Mouse (Mus musculus): ENCODE measurements around the gene Kitl.
A peak's percentile ranks its signal among the peaks of the same experiment; 100 is the strongest.

The Kitl gene

GRCm38 (mm10) chr10:100030385-100030784, 15.0 kb downstream of the Kitl start:
- no peak for DNase-seq

DNA sequence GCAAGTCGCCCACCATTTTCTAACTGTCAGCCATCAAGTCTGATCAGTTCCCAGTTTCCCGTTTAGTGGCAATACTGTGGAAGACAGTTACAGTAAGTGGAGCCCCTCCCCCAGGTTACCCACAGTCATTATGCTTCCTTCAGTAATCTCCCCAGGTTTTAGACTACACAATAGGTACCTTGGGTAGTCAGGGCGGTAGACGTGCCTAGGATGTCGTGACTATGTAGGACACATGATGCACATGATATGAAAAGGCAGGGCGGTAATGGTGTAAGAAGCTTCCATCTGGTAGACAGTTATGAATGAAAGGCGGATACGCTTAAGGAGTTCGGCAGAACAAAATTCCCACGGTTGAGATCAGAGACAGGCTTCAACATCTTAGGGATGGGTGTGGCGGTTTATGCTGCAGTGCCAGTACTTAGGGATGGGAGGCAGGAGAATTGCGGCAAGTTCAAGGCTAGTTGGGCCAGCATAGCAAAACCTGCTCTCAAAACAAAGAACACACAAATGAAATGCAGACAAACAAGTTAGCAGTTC, 15.6 kb downstream of the Kitl start:
- DNase-seq, result no peak

GRCm38 (mm10) chr10:100031631-100032030, 16.2 kb downstream of the Kitl start:
- no peak for DNase-seq

GRCm38 (mm10) chr10:100032566-100032965, 17.1 kb downstream of the Kitl start:
- DNase-seq, result no peak

- DNase-seq, result no peak
Observed at GRCm38 (mm10) chr10:100036021-100036420, 20.6 kb downstream of the Kitl start.

- no peak for DNase-seq
Observed at GRCm38 (mm10) chr10:100038342-100038898, 23.0 kb downstream of the Kitl start.

DNA sequence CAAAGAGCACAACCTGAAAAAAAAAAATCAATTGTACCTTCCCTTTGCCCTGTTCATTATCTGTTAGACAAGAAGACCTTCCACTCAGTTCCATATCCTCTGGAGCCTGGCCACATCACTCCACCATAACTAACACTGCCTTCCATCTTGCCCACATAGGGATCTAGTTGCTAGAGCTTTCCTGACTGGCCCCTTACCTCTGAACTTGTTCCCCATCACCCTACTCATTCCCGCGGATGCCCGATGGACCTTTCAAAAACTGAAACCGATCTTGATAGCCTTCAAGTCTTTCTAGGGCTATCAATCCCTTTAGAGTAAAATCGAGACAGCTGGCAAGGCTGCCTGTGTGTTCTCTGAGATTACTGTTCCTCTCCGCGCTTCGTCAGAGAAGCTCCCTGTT, 23.6 kb downstream of the Kitl start:
- no peak for DNase-seq

DNA sequence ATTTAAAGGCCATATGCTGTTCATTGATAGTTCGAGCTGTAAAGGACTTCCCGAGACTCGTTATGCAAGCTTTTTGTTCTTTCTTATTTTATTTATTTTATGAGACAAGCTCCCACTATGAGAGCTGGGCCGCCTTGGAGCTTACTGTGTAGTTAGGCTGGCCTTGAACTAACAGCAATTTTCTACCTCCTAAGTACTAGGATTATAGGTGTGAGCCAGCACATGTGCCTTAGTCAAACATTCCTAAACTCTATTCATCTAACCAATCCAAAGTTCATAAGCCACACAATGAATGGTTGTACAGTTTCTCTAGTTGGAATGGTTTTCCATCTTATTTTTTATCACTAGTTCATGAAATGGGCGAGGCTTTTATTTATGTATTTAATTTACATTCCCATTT, 28.3 kb downstream of the Kitl start:
- DNase-seq, result no peak

DNA sequence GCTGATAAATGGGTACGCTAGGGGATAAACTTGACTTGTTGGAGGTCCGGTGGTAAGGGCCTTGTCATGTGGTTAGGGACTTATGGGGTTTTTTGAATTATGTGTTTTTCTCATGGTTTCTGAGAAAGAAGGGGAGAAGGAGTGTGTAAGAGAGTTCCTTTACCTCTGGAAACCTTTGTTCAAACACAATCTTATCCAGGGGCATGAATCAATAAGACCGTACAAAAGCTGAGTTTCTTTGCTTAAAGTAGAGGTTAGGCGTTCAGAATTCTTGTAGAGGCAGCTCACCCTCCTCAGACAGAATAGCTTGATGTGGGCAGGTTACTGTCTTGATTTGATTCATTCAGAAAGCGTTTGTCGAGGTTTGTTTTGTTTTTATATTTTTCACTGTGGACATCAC, 28.7 kb downstream of the Kitl start:
- DNase-seq, result no peak

GRCm38 (mm10) chr10:100051146-100051783, 35.8 kb downstream of the Kitl start:
- DNase-seq, result no peak

- no peak for DNase-seq
Observed at GRCm38 (mm10) chr10:100052404-100052803, 37.0 kb downstream of the Kitl start.

- DNase-seq, result no peak
Observed at GRCm38 (mm10) chr10:100052911-100053310, 37.5 kb downstream of the Kitl start.

GRCm38 (mm10) chr10:100054006-100054405, 38.6 kb downstream of the Kitl start:
- no peak for DNase-seq

- no peak for DNase-seq
Observed at GRCm38 (mm10) chr10:100055082-100055481, 39.7 kb downstream of the Kitl start.

DNA sequence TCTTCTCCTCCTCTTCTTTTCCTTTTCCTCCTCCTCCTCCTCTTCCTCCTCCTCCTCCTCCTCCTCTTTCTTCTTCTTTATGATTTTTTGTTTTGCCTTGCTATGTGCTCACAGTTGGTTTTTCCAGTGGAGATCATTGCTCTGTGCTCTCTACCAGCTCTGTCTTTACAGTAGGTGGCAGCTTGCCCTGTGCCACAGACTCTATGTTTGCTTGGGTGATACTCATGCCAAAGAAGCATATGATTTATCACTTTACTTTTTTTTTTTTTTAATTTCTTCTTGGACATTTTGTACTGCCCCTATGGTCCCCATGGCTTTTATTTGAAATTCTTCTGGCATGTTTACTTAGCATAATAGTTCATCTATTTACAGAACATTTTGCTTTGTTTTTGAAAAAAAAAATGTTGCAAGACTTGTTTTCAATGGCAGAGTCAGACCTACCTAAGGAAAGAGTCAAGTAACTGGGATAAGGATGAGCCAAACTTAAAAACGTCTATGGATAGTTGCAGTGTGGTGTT, 41.7 kb downstream of the Kitl start:
- no peak for DNase-seq

DNA sequence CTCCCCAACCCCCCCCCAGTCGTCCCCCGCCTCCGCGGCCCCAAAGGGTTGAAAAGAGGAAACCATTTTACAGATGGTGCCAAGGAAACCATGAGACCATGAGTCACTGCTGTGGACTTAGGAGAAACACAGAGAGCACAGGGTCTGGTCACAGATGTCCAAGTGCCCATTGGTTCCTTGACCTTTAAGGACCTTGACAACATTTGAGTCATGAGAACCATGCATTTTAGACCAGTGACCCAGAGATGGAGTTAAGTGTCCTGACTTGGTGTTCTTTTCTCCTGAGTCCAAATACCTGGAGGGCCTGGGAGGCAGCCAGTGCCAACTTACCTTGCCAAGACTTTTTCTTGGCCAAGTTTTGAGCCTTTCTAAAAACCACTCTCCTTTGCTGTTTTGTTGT, 43.9 kb downstream of the Kitl start:
- DNase-seq, result no peak

GRCm38 (mm10) chr10:100065529-100066301, 50.3 kb downstream of the Kitl start:
- no peak for DNase-seq

DNA sequence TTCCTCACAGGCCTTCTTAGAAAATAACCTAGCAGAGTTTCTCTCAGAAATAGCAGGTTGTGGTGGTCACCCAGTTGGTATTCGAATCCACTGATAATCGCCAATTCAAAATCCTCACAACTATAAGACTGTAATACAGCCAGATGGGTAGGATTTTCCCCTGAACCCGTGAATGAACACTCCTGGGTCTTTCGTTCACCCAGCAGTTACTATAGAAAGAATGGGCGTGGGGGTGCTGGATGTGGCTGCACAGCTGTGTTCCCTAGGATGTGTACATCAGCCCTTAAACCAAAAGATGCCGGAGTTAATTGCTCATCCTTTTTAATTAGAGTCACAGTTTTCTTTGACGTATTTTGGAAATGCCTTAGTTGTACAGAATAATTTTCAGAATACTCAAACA, 50.9 kb downstream of the Kitl start:
- no peak for DNase-seq

- DNase-seq, result no peak
Observed at GRCm38 (mm10) chr10:100072641-100073040, 57.2 kb downstream of the Kitl start.

DNA sequence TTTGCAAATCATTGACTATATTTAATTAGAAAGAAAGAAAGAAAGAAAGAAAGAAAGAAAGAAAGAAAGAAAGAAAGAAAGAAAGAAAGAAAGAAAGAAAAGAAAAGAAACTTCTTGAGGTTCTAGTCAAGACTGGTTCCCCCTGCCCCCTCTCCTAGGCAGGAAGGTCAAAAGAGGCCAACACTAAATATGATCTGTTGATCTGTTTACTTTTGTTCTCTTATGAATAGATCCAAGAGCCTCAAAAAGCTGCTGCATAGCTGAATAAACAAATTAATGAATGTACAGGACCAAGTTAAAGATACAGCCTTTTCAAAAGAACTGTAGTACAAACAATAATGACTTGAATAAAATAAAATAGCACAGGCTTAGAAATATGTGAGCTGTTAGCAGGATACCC, 57.7 kb downstream of the Kitl start:
- DNase-seq, result no peak

- DNase-seq, result no peak
Observed at GRCm38 (mm10) chr10:100101115-100101514, 85.7 kb downstream of the Kitl start.

DNA sequence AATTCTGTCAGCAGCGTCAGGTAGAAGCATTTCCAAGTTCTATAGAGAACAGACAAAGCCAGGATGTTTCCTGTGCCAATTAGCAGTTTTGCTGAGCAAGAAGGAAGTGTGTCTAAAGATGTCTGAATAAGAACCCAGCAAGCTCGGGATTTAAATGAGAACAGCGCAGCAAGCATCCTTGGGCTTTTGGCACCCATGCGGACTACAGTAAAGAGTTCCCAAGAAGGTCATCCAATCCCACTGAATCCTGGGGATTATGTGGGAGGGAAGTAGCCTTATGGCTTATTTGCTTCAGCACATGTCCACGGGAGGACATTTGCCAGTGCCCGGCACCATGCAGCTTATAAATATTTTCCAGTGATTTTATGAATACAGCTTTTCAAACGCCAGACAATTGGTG, 95.8 kb downstream of the Kitl start:
- DNase-seq, result peak; percentile 5 to 27

GRCm38 (mm10) chr10:100115570-100115969, 100.1 kb downstream of the Kitl start:
- no peak for DNase-seq

DNA sequence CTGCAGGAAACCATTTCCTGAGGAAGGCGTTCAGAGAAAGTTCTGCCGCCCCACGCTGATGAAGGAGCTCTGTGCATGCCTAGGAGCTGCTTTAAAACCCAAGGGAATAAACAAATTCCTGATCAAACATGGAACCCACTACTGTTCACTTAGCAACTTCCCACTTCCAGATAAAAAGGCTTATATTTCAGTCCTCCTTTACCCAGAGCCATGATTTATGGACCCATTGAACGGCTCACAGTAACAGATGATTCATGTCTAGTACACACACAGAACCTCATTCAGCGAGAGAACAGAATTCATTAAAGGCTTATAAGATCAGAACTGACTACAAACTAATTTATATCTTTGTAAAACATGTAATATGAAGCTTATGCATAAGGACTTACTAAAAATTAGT, 109.0 kb downstream of the Kitl start:
- DNase-seq, result no peak
